Mouse (Mus musculus) liver, adult 2 months (tissue): ENCODE measurements around the gene Rasal1. TPM values are rescaled to one million over a fixed set of nuclear protein-coding genes. Genes with fewer than 3 reads are reported as not detected.

Experiments used
- DNase-seq: peaks from one replicate; pipeline ENCODE4 v3.0.0-alpha.2; 2011; ENCODE audit warnings: low read depth, low spot score; ENCODE audit errors: extremely low read depth
- H3K27ac ChIP-seq: fragments of 200-500 bp; replicated peaks from 2 replicates; pipeline ENCODE4 v1.5.1; 2012; ENCODE audit warnings: low read depth, mild to moderate bottlenecking, control low read depth, inconsistent platforms, low read length; ENCODE audit not compliant: insufficient read depth
- H3K27me3 ChIP-seq: fragments of 200-500 bp; 2 replicates; pipeline ENCODE4 v1.6.1; 2012; ENCODE audit warnings: mild to moderate bottlenecking, moderate library complexity, low read length, inconsistent platforms; ENCODE audit not compliant: control insufficient read depth, insufficient read depth
- H3K36me3 ChIP-seq: fragments of 200-500 bp; 2 replicates; pipeline ENCODE4 v1.6.1; 2012; ENCODE audit warnings: low read length, inconsistent platforms; ENCODE audit not compliant: control insufficient read depth, insufficient read depth
- H3K4me1 ChIP-seq: fragments of 200-500 bp; 2 replicates; pipeline ENCODE4 v1.6.1; 2011; ENCODE audit warnings: low read length; ENCODE audit not compliant: control insufficient read depth, insufficient read depth
- H3K4me3 ChIP-seq: fragments of 200-500 bp; 2 replicates; pipeline ENCODE4 v1.5.1; 2011; ENCODE audit warnings: low read depth, mild to moderate bottlenecking, control low read depth, low read length, moderate library complexity; ENCODE audit not compliant: insufficient read depth
- H3K79me2 ChIP-seq: fragments of 200-500 bp; 2 replicates; pipeline ENCODE4 v1.6.1; 2012; ENCODE audit warnings: inconsistent platforms, mild to moderate bottlenecking, low read length, moderate library complexity; ENCODE audit not compliant: control insufficient read depth, insufficient read depth
- H3K9ac ChIP-seq: fragments of 200-500 bp; 2 replicates; pipeline ENCODE4 v1.6.1; 2012; ENCODE audit warnings: low read depth, mild to moderate bottlenecking, control low read depth, inconsistent platforms, low read length
- CTCF ChIP-seq: fragments of 200-500 bp; IDR thresholded peaks from 2 replicates; pipeline ENCODE4 v1.5.1; 2011; ENCODE audit warnings: low read depth, low read length, control low read depth
- POLR2A ChIP-seq: fragments of 200-500 bp; IDR thresholded peaks from 2 replicates; pipeline ENCODE4 v1.6.1; 2011; ENCODE audit warnings: low read length, control low read depth; ENCODE audit not compliant: insufficient read depth; ENCODE audit errors: extremely low read depth
- WGBS: fragments of 180-500 bp; shearing (Covaris S2); methylation state at CpG from one replicate; pipeline ENCODE4 v1.1.7; 2018; 5-methylcytosine and 5-hydroxymethylcytosine counted together
- polyA plus RNA-seq: library from polyadenylated mRNA; depleted of rRNA; stranded (reverse); fragments of >200 nt; gene quantifications from 2 replicates; pipeline ENCODE4 v1.2.3, GENCODE M21; 2012
- total RNA-seq: library from RNA; depleted of rRNA; stranded (reverse); fragments of >200 nt; gene quantifications from 2 replicates; pipeline ENCODE4 v1.2.3, GENCODE M21; 2014

Gene Rasal1
- total and polyA plus RNA-seq, 2 experiments = 0.09 to 0.95 TPM

DNA sequence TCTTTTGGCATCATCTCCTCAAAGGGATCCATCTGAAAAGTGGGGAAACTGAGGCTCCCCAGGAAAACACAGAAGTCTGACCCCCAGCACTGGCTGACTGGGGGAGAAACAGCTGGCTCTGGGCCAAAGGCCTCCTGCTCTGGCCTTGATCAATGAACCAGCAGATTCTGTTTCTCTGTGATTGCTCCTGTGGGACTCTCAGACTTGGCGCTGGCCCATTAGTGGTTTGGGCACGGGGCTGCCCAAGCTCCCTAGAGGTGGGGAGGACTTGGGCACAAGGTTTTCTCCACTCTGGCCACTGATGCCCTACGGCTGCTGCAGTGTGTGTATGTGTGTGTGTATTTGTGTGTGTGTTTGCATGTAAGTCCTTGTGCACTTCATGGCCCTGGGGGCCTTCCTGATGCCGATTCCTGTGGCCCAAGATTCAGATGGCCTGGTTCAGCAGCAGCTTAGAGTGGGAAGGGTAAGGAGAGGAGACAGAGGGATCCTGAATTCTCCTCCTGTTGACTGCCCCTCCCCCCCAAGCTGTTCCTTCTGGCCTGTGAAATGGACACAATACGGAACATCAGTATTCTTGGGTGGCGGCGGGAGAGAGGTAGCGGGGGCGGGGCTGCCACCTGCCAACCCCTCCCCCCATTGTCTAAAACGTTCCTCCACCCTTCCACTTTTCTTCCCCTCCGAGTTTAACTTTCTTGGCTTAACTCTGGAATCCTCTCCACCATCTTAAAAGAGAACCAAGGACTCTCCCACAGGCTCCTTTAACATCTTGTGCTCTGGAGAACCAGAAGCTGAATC, 52.6 kb downstream of the Rasal1 start:
- no peak overlapping the region for H3K4me3 ChIP-seq
- H3K79me2 ChIP-seq = no peaks in the 10 kb centered on the region
- no peak for DNase-seq
- peaks cover 3% of the 10 kb centered on the region; the same call in 1 of the 2 replicates for H3K4me1 ChIP-seq
- H3K9ac ChIP-seq = no peak overlapping the region
- 57% methylated on average over 11 of the region's 11 CpGs for WGBS
- H3K36me3 ChIP-seq = no peaks in the 10 kb centered on the region
- TF ChIP-seq CTCF (no peak), POLR2A (no peak)
- H3K27me3 ChIP-seq = no peaks in the 10 kb centered on the region
- H3K27ac ChIP-seq = no peak overlapping the region

- DNase-seq = no peak
- H3K4me1 ChIP-seq = peaks cover 3% of the 10 kb centered on the region; the same call in 1 of the 2 replicates
- WGBS = 79% methylated on average over 4 of the region's 4 CpGs
These were observed 53.8 kb downstream of the Rasal1 start for GRCm38 (mm10) chr5:120702421-120702820.

GRCm38 (mm10) chr5:120702969-120703368, 54.4 kb downstream of the Rasal1 start:
- H3K27me3 ChIP-seq = no peaks in the 10 kb centered on the region; the same call in 1 of the 2 replicates
- TF ChIP-seq CTCF (no peak), POLR2A (no peak)

More at GRCm38 (mm10) chr5:120702421-120702820, 53.8 kb downstream of the Rasal1 start:
- no peaks in the 10 kb centered on the region; the same call in 1 of the 2 replicates for H3K27me3 ChIP-seq
- no peaks in the 10 kb centered on the region for H3K36me3 ChIP-seq
- TF ChIP-seq CTCF = no peak
- no peak for TF ChIP-seq POLR2A
- H3K4me3 ChIP-seq = no peak overlapping the region
- H3K79me2 ChIP-seq = no peaks in the 10 kb centered on the region
- no peak overlapping the region for H3K27ac ChIP-seq
- no peak overlapping the region for H3K9ac ChIP-seq

DNA sequence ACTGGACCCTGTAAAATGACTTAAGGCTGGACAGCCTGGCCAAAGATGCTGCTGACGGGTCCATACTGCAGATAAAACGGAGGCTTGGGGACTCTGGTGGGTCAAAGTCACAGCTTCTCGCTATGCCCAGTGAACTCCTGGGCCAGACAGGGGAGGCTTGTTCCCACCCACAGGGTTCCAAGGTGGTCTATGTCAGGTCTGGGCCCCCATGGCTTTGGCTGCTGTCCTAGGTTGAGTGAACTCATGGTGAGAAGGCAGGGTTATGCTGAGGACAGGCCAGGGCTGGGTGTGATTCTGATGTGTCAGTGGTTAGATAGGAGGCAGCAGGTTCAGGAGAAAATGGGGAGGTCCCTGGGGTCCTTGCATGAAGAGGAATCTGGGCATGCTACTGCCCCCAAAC, 55.0 kb downstream of the Rasal1 start:
- WGBS = 81% methylated on average over 3 of the region's 3 CpGs
- Histone ChIP-seq H3K36me3 (no peaks in the 10 kb centered on the region), H3K9ac (no peak overlapping the region), H3K79me2 (no peaks in the 10 kb centered on the region), H3K27ac (no peak overlapping the region), H3K27me3 (no peaks in the 10 kb centered on the region; the same call in 1 of the 2 replicates), H3K4me3 (no peak overlapping the region), H3K4me1 (peaks cover 3% of the 10 kb centered on the region; the same call in 1 of the 2 replicates)
- no peak for DNase-seq
- TF ChIP-seq POLR2A (no peak), CTCF (no peak)

More at GRCm38 (mm10) chr5:120702969-120703368, 54.4 kb downstream of the Rasal1 start:
- no peaks in the 10 kb centered on the region for H3K79me2 ChIP-seq
- DNase-seq = no peak
- 71% methylated on average over 2 of the region's 2 CpGs for WGBS
- no peak overlapping the region for H3K9ac ChIP-seq
- H3K27ac ChIP-seq = no peak overlapping the region
- no peaks in the 10 kb centered on the region for H3K36me3 ChIP-seq
- no peak overlapping the region for H3K4me3 ChIP-seq
- peaks cover 3% of the 10 kb centered on the region; the same call in 1 of the 2 replicates for H3K4me1 ChIP-seq

- Histone ChIP-seq H3K9ac (no peak overlapping the region), H3K4me3 (no peak overlapping the region), H3K27ac (no peak overlapping the region), H3K27me3 (no peaks in the 10 kb centered on the region; the same call in 1 of the 2 replicates), H3K36me3 (no peaks in the 10 kb centered on the region), H3K4me1 (no peaks in the 10 kb centered on the region), H3K79me2 (no peaks in the 10 kb centered on the region)
- TF ChIP-seq CTCF = no peak
- no peak for TF ChIP-seq POLR2A
- WGBS = 58% methylated on average over 6 of the region's 6 CpGs
- no peak for DNase-seq
These were observed 55.8 kb downstream of the Rasal1 start for GRCm38 (mm10) chr5:120704421-120704820.

DNA sequence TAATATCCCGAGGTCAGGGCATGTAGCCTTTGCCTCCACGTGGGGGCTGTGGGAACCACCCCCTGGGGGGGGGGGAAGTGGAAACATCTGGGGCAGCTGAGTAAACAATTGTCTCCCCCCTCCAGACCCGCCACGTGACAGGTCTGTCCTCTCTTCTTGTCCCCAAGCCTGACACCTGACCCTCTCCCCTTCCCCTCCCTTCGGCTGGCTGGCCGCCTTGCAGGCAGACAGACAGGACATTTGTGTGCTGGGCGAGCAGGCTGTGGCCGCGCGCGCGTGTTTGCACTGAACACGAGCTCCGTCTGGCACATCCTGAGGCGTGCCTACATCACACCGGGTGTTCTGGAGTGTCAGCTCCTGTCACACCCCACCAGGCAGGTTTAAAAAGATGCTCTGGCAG, 57.9 kb downstream of the Rasal1 start:
- no peak for DNase-seq
- Histone ChIP-seq H3K4me3 (no peak overlapping the region), H3K9ac (no peak overlapping the region), H3K4me1 (no peaks in the 10 kb centered on the region), H3K79me2 (no peaks in the 10 kb centered on the region), H3K27me3 (peaks cover 16% of the 10 kb centered on the region), H3K36me3 (no peaks in the 10 kb centered on the region), H3K27ac (no peak overlapping the region)
- WGBS = 15% methylated on average over 16 of the region's 16 CpGs
- no peak for TF ChIP-seq POLR2A
- TF ChIP-seq CTCF = no peak
